Mouse (Mus musculus): ENCODE measurements around the gene Mst1r. TPM values are rescaled to one million over a fixed set of nuclear protein-coding genes. Genes with fewer than 3 reads are reported as not detected.

Mst1r gene
- polyA plus RNA-seq, 1 experiment from 2014 or later: 2.1 TPM

GRCm38 (mm10) chr9:107917895-107918608, 11.4 kb downstream of the Mst1r start:
- H3K4me3 ChIP-seq: no peak overlapping the region
- peaks cover 13% of the 10 kb centered on the region; the same call in 1 of the 2 replicates for H3K27me3 ChIP-seq
- no peaks in the 10 kb centered on the region for H3K9me3 ChIP-seq (replicated peaks)
- WGBS: 36% methylated on average over 13 of the region's 13 CpGs
- no peak overlapping the region for H3K9ac ChIP-seq
- H3K27ac ChIP-seq: no peak overlapping the region
- H3K4me1 ChIP-seq (replicated peaks): 0 out of 2 replicates have a peak, but pooled peaks cover 2% of the 10 kb centered on the region
- no peak for ATAC-seq (replicated peaks; ENCODE audit: insufficient number of reproducible peaks, insufficient read depth, low FRiP score, low read depth)
- no peak overlapping the region for H3K4me2 ChIP-seq
- no peaks in the 10 kb centered on the region for H3K36me3 ChIP-seq

- Histone ChIP-seq H3K4me1 (replicated peaks) (peaks cover 10% of the 10 kb centered on the region), H3K4me2 (no peak overlapping the region), H3K4me3 (no peak overlapping the region), H3K27ac (no peak overlapping the region), H3K9me3 (replicated peaks) (no peaks in the 10 kb centered on the region), H3K9ac (no peak overlapping the region), H3K36me3 (no peaks in the 10 kb centered on the region), H3K27me3 (peaks cover 13% of the 10 kb centered on the region; the same call in 1 of the 2 replicates)
- 79% methylated on average over 6 of the region's 6 CpGs for WGBS
- ATAC-seq (replicated peaks; ENCODE audit: insufficient number of reproducible peaks, insufficient read depth, low FRiP score, low read depth): no peak
Measured at GRCm38 (mm10) chr9:107918884-107919283, 12.2 kb downstream of the Mst1r start.

GRCm38 (mm10) chr9:107919441-107919840, 12.8 kb downstream of the Mst1r start:
- Histone ChIP-seq H3K9ac (no peak overlapping the region), H3K27ac (no peak overlapping the region), H3K27me3 (peaks cover 13% of the 10 kb centered on the region; the same call in 1 of the 2 replicates), H3K4me1 (replicated peaks) (peaks cover 15% of the 10 kb centered on the region), H3K4me3 (no peak overlapping the region), H3K9me3 (replicated peaks) (no peaks in the 10 kb centered on the region), H3K4me2 (no peak overlapping the region), H3K36me3 (no peaks in the 10 kb centered on the region)
- no peak for ATAC-seq (replicated peaks; ENCODE audit: insufficient number of reproducible peaks, insufficient read depth, low FRiP score, low read depth)
- 81% methylated on average over 5 of the region's 5 CpGs for WGBS

- H3K9ac ChIP-seq: no peak overlapping the region
- ATAC-seq (replicated peaks; ENCODE audit: insufficient number of reproducible peaks, insufficient read depth, low FRiP score, low read depth): no peak
- H3K9me3 ChIP-seq (replicated peaks): no peaks in the 10 kb centered on the region
- no peak overlapping the region for H3K4me2 ChIP-seq
- H3K27ac ChIP-seq: no peak overlapping the region
- H3K4me1 ChIP-seq (replicated peaks): peaks cover 39% of the 10 kb centered on the region
- H3K4me3 ChIP-seq: no peak overlapping the region
- 31% methylated on average over 7 of the region's 7 CpGs for WGBS
- no peaks in the 10 kb centered on the region for H3K27me3 ChIP-seq
- no peaks in the 10 kb centered on the region for H3K36me3 ChIP-seq
Measured at GRCm38 (mm10) chr9:107923021-107923420, 16.3 kb downstream of the Mst1r start.

- no peaks in the 10 kb centered on the region for H3K36me3 ChIP-seq
- H3K4me3 ChIP-seq: no peak overlapping the region
- peaks cover 45% of the 10 kb centered on the region for H3K4me1 ChIP-seq (replicated peaks)
- peak overlapping the region; percentile 48; the same call in 1 of the 2 replicates for H3K27ac ChIP-seq
- no peaks in the 10 kb centered on the region for H3K27me3 ChIP-seq
- peak overlapping the region; percentile 7; the same call in 1 of the 2 replicates for H3K4me2 ChIP-seq
- peak; percentile 54; the same call in 1 of the 2 replicates for ATAC-seq (replicated peaks; ENCODE audit: insufficient number of reproducible peaks, insufficient read depth, low FRiP score, low read depth)
- 23% methylated on average over 6 of the region's 6 CpGs for WGBS
- no peak overlapping the region for H3K9ac ChIP-seq
- no peaks in the 10 kb centered on the region for H3K9me3 ChIP-seq (replicated peaks)
Measured at GRCm38 (mm10) chr9:107923956-107924355, 17.3 kb downstream of the Mst1r start.

- no peak overlapping the region for H3K9ac ChIP-seq
- no peaks in the 10 kb centered on the region for H3K36me3 ChIP-seq
- H3K27me3 ChIP-seq: no peaks in the 10 kb centered on the region
- no peak for ATAC-seq (replicated peaks; ENCODE audit: insufficient number of reproducible peaks, insufficient read depth, low FRiP score, low read depth)
- 27% methylated on average over 3 of the region's 3 CpGs for WGBS
- no peak overlapping the region for H3K4me3 ChIP-seq
- H3K9me3 ChIP-seq (replicated peaks): no peaks in the 10 kb centered on the region
- peaks cover 46% of the 10 kb centered on the region for H3K4me1 ChIP-seq (replicated peaks)
- no peak overlapping the region for H3K4me2 ChIP-seq
- no peak overlapping the region for H3K27ac ChIP-seq
Measured at GRCm38 (mm10) chr9:107925251-107925650, 18.6 kb downstream of the Mst1r start.

- Histone ChIP-seq H3K4me1 (replicated peaks) (peaks cover 46% of the 10 kb centered on the region), H3K36me3 (no peaks in the 10 kb centered on the region), H3K9ac (no peak overlapping the region), H3K9me3 (replicated peaks) (no peaks in the 10 kb centered on the region), H3K4me2 (0 out of 2 replicates have a peak overlapping the region, but pooled peaks have one; percentile 30), H3K4me3 (no peak overlapping the region), H3K27me3 (no peaks in the 10 kb centered on the region), H3K27ac (no peak overlapping the region)
- 27% methylated on average over 9 of the region's 9 CpGs for WGBS
- ATAC-seq (replicated peaks; ENCODE audit: insufficient number of reproducible peaks, insufficient read depth, low FRiP score, low read depth): no peak; the same call in 1 of the 2 replicates
Measured at GRCm38 (mm10) chr9:107926920-107927420, 20.3 kb downstream of the Mst1r start.

GRCm38 (mm10) chr9:107927749-107928148, 21.1 kb downstream of the Mst1r start:
- no peak overlapping the region for H3K27ac ChIP-seq

GRCm38 (mm10) chr9:107928169-107928568, 21.5 kb downstream of the Mst1r start, which contains the start of gene Actl11:
Gene Actl11 (plus strand): TSS chr9:107928469.
- no peaks in the 10 kb centered on the region for H3K36me3 ChIP-seq
- no peak within 1 kb of the TSS for H3K9ac ChIP-seq
- 71% methylated on average over 3 of the region's 3 CpGs for WGBS
- no peak within 1 kb of the TSS for H3K4me2 ChIP-seq
- no peaks in the 10 kb centered on the region for H3K27me3 ChIP-seq
- H3K4me1 ChIP-seq (replicated peaks): peaks cover 46% of the 10 kb centered on the region
- H3K27ac ChIP-seq: no peak within 1 kb of the TSS
- H3K9me3 ChIP-seq (replicated peaks): no peaks in the 10 kb centered on the region
- no peak for ATAC-seq (replicated peaks; ENCODE audit: insufficient number of reproducible peaks, insufficient read depth, low FRiP score, low read depth)
- H3K4me3 ChIP-seq: no peak within 1 kb of the TSS

More at GRCm38 (mm10) chr9:107927749-107928148, 21.1 kb downstream of the Mst1r start:
- H3K9ac ChIP-seq: no peak overlapping the region
- no peak overlapping the region for H3K4me2 ChIP-seq
- no peaks in the 10 kb centered on the region for H3K36me3 ChIP-seq
- peaks cover 46% of the 10 kb centered on the region for H3K4me1 ChIP-seq (replicated peaks)
- ATAC-seq (replicated peaks; ENCODE audit: insufficient number of reproducible peaks, insufficient read depth, low FRiP score, low read depth): no peak
- no peak overlapping the region for H3K4me3 ChIP-seq
- no peaks in the 10 kb centered on the region for H3K9me3 ChIP-seq (replicated peaks)
- WGBS: 70% methylated on average over 5 of the region's 5 CpGs
- H3K27me3 ChIP-seq: no peaks in the 10 kb centered on the region

- no peaks in the 10 kb centered on the region for H3K9me3 ChIP-seq (replicated peaks)
- H3K4me3 ChIP-seq: no peak overlapping the region
- H3K27me3 ChIP-seq: peaks cover 32% of the 10 kb centered on the region
- no peaks in the 10 kb centered on the region for H3K36me3 ChIP-seq
- WGBS: 77% methylated on average over 4 of the region's 4 CpGs
- peaks cover 31% of the 10 kb centered on the region for H3K4me1 ChIP-seq (replicated peaks)
- H3K27ac ChIP-seq: no peak overlapping the region
- H3K4me2 ChIP-seq: no peak overlapping the region
- ATAC-seq (replicated peaks; ENCODE audit: insufficient number of reproducible peaks, insufficient read depth, low FRiP score, low read depth): no peak
- no peak overlapping the region for H3K9ac ChIP-seq
Measured at GRCm38 (mm10) chr9:107932221-107932620, 25.5 kb downstream of the Mst1r start.

- H3K27ac ChIP-seq: no peak overlapping the region
- no peak overlapping the region for H3K9ac ChIP-seq
- H3K4me1 ChIP-seq (replicated peaks): peaks cover 13% of the 10 kb centered on the region
- H3K9me3 ChIP-seq (replicated peaks): no peaks in the 10 kb centered on the region
- no peaks in the 10 kb centered on the region for H3K36me3 ChIP-seq
- peaks cover 50% of the 10 kb centered on the region for H3K27me3 ChIP-seq
- no peak overlapping the region for H3K4me3 ChIP-seq
- no peak for ATAC-seq (replicated peaks; ENCODE audit: insufficient number of reproducible peaks, insufficient read depth, low FRiP score, low read depth)
- H3K4me2 ChIP-seq: no peak overlapping the region
- 81% methylated on average over 11 of the region's 11 CpGs for WGBS
Measured at GRCm38 (mm10) chr9:107934146-107934545, 27.5 kb downstream of the Mst1r start.

Data from heart, embryonic 15.5 days (tissue).